Mouse (Mus musculus) lung, postnatal 0 days (tissue): Measurements from ENCODE around the gene Mov10.

Experiments used
- CTCF ChIP-seq: IDR thresholded peaks from 2 replicates; pipeline ENCODE4 v1.5.1; 2016; ENCODE audit warnings: antibody characterized with exemption, mild to moderate bottlenecking
- EP300 ChIP-seq: IDR thresholded peaks from 2 replicates; pipeline ENCODE4 v1.6.1; 2016; ENCODE audit warnings: antibody characterized with exemption, mild to moderate bottlenecking, control low read depth

DNA sequence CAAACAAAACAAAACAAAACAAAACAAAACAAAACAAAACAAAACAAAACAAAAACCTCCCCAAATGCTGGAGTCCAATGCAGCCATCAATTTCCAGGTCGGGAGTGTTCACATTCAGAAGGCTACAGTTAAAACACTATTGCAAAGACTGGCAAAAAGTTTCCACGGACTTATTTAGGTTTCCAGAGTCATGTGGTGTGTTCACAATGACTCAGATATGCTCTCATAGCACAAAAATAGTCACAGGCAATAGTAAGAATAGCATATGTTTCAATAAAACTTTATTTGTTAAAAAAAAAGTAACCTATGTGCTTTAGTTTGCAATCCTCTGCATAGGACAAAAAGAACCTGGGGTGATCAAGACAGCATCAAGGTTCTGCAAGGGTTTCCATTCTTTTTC is 51.2 kb downstream of the Mov10 start:
- no peak for TF ChIP-seq EP300
- no peak for TF ChIP-seq CTCF
